Mouse (Mus musculus): Measurements from ENCODE around the gene Narf. TPM values are rescaled to one million over a fixed set of nuclear protein-coding genes. Genes with fewer than 3 reads are reported as not detected.
A peak's percentile ranks its signal among the peaks of the same experiment; 100 is the strongest.

The Narf gene
- 71.0 and 76.1 TPM in 2 replicates for total RNA-seq (2017)

DNA sequence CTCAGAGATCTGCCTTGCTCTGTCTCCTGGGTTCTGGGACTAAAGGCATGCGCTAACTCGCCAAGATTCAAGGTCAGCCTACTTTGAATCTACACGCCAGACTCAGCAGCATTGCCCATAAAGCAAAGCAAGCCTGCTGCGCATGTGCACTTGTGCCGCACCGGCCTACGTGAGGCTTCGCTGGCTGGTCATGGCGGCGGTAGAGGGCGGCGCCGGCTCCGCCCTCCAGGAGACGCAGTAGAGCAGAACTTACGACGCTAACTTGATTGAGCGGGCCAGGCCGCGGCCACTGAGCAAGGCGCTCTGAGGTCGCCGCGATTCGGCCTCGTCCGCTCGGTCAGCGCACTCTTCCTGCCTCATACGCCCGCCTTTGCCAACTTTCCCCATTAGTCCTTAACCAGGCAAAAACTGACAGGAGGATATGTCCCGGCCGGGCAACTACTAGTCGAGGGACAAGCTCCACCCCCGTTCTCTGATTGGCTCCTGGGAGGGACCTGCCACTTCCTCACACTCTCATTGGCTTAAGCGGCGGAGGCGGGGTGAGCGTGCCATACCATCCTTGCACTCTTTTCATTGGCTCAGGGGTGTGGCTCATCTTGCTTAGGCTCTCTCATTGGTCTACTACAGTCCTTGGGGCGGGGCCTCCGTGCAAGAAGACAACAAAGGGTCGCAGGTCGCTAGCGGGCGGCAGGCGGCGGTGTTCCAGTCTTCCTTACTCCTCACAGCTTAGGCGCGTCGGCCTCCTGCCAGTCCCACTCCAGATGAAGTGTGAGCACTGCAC, at the start of gene Narf:
Gene Narf, plus strand, starts transcription at position 690 of the 781 bp plus-strand sequence.
- peak; percentile 95 for ATAC-seq (ENCODE audit: extremely low read depth, insufficient number of reproducible peaks, low FRiP score, poor library complexity, severe bottlenecking)

DNA sequence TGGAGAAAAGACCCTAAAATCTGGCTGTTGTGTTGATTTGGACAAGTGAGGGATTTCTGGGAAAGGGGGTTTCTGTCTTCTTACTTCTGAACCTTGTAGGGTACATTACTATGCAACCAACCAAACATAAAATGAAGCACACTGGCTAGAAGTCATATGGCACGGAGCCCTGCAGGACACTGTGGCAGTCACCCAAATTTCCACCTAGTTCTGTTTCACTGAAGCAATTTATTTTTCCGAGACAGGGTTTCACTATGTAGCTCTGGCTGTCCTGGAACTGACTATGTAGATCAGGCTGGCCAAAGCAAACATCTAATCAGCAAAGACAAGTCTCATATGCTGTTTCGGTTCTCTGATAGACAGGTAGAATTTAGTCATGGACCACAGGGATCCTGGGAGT, 47.4 kb upstream of the Narf start:
- ATAC-seq (ENCODE audit: extremely low read depth, insufficient number of reproducible peaks, low FRiP score, poor library complexity, severe bottlenecking), result no peak

DNA sequence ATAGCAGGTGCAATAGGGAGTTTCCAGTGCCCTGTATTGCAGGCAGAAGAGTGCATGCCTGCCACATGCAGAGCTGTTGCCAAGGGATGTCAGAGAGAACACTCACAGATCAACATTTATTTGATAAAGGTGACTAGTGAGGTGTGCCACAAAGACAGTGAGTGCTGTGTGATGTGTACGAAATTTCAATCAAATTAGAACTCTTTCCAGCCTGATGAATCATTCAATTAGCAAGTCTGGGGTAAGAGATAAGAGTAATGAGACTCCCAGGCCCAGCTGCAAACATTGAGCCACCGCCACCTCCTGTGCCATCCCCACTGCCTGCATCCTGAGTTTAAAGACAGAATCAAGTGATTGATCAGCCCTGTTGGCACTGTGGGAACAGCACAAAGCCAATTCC, 44.3 kb upstream of the Narf start:
- ATAC-seq (ENCODE audit: extremely low read depth, insufficient number of reproducible peaks, low FRiP score, poor library complexity, severe bottlenecking), result no peak

DNA sequence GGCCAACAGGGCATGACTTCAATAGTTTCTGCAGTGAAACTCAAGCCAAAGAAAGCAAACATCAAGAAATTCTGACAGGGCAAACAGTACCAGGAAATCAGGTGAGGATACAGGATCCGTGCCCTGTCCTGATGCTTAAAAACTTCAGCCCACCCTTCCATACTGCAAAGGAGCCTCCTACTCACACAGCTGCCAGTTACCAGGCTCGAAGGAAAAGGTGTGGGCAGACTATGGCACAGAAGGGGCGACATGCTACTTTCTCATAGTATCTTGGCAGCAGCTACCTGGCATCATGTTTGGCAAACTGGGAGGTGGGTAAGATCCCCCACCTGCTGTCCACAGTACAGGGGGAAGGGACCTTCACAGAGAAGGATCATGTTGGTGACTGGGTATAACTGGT, 43.6 kb upstream of the Narf start:
- ATAC-seq (ENCODE audit: extremely low read depth, insufficient number of reproducible peaks, low FRiP score, poor library complexity, severe bottlenecking), result no peak

DNA sequence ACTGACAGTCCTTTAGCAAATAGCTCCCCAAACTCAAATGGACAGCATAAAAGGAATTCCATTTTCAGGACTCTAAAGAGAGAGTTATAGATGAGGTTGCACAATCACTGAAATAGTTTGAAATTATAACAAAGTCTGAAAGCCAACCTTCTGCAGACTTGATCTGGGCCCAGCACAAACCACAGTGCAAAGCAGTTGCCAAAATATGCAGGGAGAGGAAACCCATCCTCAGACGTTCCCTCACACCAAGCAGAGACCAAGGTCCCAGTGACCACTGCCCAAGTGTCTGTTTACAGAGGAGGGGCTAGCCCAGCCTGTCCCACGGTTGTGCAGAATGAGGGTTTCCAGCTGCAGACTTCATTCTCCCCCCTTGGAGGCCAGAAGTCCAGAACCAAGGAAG, 38.4 kb upstream of the Narf start:
- ATAC-seq (ENCODE audit: extremely low read depth, insufficient number of reproducible peaks, low FRiP score, poor library complexity, severe bottlenecking), result no peak

DNA sequence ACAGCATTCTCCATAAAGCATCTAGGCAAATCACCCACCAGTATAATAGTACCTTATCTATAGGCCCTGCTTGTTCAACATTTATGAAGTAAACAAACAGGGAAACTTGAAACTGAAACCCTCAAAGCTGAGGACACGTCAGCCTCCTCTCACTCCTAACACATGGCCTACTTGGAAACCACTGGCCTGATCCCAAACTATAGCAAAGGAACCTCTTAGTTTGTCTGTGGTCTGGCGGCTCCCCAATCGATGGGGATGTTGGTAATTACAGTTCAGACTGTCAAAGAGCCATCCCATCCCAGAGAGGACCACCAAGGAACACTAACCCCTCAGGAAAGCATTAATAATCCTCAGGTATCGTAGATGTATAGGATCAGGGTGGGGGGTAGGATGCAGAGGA, 37.2 kb upstream of the Narf start:
- ATAC-seq (ENCODE audit: extremely low read depth, insufficient number of reproducible peaks, low FRiP score, poor library complexity, severe bottlenecking), result no peak

DNA sequence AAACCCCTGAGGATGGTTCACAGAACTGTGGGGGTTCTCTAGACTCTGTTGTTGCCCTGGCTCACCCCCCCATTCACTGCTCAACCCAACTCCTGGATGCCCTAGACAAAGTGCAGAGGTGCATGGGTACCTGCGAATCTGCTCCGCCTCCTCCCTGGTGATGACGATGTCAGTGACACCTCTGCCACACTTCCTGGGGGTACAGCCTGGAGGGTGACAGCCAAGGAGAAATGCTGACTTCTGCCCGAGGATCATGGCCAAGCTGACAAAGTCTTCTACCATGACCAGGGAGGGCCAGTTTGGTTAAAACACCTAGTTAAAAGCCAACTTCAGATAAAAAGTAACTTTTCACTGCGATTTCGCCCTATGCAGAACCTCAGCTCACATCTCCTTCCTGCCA, 36.3 kb upstream of the Narf start:
- ATAC-seq (ENCODE audit: extremely low read depth, insufficient number of reproducible peaks, low FRiP score, poor library complexity, severe bottlenecking), result no peak

DNA sequence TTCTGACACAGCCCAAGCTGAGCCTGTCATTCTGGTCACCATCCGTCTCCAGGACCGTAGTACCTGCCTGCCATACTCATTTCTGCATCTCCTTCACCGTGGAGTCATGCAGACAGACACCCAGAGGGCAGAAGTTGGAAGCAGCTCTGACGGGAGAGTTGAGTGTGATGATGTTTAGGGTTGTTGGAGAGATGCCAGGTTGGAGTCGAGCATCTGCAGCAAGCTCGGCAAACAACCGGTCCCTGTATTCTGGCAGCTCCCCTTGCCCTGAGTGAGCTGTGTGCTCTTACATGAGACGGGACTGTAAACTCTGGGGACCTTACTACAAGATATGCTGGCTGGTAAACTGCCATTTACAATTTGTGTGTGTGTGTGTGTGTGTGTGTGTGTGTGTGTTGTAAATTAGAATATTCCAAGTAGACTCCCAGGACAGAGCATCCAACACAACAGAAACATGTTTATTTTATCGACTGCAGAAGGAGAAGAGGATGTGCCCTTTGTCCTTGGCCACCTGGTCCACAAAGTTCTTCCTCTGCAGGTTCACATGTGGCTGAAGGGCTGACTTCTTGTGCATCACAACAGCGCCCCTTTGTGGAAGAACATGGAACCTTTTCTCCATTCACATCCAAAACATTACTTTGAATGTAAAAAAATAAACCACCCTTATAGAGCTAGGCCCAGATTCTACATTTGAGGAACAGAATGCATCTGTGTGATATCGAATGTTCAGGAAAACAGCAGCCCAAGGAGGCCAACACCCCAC, 35.4 kb upstream of the Narf start:
- ATAC-seq (ENCODE audit: extremely low read depth, insufficient number of reproducible peaks, low FRiP score, poor library complexity, severe bottlenecking), result no peak

DNA sequence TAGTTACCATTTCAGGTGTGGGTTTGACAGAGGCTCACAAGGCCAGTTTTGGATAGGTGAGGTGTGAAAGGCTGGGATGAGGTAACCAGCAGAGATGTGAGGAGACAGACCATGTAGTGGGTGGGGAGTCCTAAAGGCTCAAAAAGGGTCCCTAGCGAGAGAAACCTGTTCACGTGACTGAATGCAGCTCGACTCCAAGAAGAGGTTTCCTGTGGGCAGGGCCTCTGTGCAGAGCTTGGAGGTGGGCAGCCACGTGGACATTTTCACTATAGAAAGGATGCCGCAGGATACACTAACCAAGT, 33.2 kb upstream of the Narf start:
- ATAC-seq (ENCODE audit: extremely low read depth, insufficient number of reproducible peaks, low FRiP score, poor library complexity, severe bottlenecking), result no peak

DNA sequence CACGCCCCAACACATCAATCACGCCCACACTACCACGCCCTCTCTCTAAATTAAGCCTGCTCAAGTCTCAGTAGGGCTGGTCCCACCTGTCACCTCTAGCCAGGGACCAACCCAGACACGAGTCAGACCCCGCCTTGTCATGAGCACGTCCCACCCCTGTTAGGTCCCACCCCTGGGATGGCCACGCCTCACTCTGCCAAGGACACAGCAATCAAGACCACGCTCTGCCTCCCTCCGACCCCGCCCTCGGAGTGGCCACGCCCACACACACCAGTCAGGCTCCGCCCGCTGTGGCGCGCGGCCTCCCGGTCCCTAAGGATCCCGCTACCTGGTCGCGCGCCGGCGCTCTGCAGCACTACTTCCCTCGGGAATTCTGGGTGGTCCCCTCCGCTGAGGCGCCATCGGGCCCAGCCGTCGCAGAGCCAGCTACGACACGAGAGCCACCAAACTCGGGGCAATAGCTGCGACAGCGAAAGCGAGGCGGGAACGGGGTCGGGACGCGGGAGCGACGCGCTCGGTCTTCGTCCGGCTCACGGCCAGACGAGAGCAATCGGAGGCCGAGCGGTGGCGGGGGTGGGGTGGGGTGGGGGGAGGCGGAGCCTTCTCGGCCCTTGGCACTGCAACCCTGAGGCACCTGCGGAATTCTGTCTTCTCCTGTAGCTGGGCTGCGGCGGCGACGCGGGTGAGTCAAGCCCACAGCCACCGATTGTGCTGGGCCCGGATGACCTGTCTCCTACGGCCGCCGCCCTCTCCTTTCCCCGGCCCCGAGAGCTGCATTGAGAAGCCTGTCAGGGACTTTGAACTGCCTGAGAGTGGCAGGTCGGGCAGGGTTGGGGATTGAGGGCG, 32.7 kb upstream of the Narf start, which contains the start of the genes Hexdc and Ogfod3:
Gene Hexdc, plus strand, starts transcription at position 273 of the 846 bp plus-strand sequence.
Gene Ogfod3, minus strand, starts transcription at position 551 of the 846 bp plus-strand sequence.
- peak; percentile 93 for ATAC-seq (ENCODE audit: extremely low read depth, insufficient number of reproducible peaks, low FRiP score, poor library complexity, severe bottlenecking)

DNA sequence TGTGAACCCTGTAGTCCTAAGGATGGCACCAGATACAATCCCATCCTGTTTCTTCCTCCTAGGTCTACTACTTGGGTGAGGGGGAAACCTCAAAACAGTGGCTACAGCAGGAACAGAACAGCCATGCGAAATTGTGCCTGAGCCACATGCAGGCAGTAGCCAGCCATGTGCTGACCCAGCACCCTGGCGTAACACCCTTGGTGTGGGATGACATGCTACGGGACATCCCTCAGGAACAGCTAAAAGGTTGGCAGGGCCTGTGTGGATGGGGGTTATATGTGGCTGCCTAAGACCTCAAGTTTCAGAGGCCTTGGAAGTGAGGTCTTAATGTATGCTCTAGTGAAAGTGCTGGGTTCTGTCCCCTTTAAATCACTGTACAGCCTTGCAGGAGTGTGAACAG, 20.2 kb upstream of the Narf start:
- no peak for ATAC-seq (ENCODE audit: extremely low read depth, insufficient number of reproducible peaks, low FRiP score, poor library complexity, severe bottlenecking)

DNA sequence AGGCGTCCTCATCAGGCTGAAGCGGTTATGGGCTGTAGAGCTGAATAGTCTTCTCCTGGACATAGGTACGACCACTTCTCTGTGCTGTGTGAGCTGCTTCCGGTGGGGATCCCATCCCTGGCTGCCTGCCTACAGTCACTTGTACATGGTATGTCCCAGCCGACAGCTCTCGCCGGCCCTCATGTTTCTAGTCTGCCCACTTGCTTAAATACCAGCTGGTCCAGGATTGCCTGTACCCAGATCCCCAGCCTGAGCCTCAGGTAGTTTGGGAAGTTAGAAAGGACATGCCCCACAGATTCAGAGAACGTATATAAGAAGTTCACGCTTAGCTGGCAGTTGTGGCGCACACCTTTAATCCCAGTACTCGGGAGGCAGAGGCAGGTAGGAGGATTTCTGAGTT, 17.3 kb upstream of the Narf start:
- no peak for ATAC-seq (ENCODE audit: extremely low read depth, insufficient number of reproducible peaks, low FRiP score, poor library complexity, severe bottlenecking)

DNA sequence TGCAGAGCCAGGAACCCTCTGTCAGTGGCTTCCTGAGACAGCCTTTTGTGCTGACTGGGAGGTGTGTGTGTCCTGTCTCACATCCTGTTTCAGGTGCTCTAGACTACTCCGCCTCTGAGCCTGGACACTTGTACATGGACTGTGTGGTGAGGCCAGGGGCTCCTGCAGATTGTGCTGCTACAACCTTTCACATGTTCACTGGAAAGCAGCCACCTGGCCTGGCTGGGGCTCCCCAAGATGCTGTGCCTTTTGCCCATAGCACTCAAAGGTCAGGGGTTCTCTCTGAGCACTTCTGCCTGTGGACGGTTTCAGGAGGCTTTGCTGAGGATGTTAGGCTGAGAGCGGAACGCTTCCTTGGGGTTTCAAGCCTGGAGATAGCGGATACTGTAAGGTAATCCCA, 16.3 kb upstream of the Narf start:
- ATAC-seq (ENCODE audit: extremely low read depth, insufficient number of reproducible peaks, low FRiP score, poor library complexity, severe bottlenecking), result no peak

DNA sequence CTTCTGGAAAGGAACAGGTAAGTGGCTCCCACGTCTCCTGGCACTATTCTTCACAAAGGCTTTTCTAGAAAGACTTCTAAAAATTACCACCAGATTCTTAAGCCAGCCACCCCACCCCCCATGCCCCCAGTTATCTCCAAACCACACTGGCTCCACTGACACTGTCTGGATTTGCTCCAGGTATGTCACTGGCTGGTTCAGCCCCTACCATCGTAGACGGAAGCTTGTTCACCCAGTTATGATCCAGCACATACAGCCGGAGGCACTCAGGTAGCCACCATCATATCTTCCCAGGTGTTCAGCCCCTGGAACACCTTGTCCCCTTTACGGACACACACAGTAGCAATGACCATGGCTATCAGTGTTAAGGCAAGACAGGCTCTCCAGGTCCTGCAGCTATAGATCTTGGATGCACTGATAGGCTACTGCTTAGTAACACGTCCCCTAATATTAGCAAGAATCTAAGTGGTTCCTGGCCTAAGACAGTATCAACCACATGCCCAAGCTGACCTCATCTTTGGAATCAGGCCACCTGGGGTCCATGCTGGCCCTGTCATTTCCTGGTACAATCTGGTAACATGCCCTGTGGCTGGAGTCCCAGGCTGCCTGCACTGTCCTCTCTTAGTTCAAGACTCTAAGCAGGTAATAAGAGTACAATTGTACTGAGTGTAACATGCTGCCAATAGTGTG, 15.6 kb upstream of the Narf start:
- ATAC-seq (ENCODE audit: extremely low read depth, insufficient number of reproducible peaks, low FRiP score, poor library complexity, severe bottlenecking), result no peak

DNA sequence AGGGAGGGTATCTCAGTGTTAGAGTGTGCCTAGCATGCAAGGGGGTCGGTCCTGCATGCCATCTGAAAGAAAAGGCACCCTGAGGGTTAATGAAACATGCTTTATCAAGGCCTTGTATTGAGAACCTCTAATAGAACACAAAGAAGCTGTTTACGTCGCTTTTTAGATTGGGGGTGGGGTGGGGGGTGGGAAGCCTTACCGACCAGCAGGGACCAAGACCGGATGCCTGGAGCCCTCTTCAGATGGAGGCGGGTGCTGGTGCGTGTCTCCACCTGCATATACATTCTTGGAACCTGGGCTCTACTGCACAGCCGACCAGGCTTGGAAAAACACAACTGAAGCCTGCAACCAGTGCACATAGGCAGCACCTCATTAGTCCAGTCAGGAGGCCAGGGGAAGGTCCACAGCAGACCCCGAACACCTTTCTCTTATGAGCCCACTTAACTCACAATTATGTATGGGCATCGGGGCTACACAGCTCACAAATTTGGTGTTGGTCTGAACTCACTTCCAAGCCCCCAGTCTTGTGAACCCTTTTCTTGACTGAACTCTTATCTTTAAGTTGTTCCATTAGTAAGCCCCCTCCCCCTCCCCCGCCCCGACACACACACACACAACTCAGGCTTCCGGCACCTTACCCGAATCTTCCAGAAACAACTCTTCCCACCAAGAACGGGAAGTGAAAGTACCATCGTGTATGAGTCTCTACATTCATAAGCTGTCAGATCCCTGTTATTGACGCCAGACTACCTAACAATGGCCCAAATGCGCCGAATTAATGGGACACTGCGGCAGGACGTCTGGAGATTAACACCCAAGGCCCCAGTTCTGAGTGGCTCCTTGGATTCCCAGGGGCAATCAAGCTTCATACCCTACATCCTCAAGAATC, 8.7 kb upstream of the Narf start:
- peak; percentile 39 for ATAC-seq (ENCODE audit: extremely low read depth, insufficient number of reproducible peaks, low FRiP score, poor library complexity, severe bottlenecking)

DNA sequence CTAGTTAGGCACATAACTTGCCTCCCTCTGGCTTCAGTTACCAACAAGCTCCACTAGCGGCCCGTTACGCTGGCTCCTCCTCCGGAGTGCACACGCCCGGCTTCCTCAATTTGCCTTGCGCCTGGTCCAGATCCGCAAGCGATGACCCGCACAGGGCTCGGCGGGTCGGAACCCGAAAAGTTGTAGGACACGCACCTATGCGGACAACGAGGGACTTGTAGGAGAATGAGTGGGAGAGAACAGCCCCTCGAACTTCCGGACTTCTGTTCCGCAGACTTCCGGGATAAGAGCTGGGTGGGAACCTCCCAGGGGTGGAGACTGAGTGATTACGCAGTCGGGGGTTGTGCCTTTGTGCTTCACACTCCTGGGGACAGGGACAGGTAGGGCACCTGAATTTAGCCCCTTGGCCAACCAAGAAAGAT, 8.0 kb upstream of the Narf start, which contains the start of gene Cybc1:
Gene Cybc1, minus strand, starts transcription at position 305 of the 422 bp plus-strand sequence.
- peak; percentile 80 for ATAC-seq (ENCODE audit: extremely low read depth, insufficient number of reproducible peaks, low FRiP score, poor library complexity, severe bottlenecking)

DNA sequence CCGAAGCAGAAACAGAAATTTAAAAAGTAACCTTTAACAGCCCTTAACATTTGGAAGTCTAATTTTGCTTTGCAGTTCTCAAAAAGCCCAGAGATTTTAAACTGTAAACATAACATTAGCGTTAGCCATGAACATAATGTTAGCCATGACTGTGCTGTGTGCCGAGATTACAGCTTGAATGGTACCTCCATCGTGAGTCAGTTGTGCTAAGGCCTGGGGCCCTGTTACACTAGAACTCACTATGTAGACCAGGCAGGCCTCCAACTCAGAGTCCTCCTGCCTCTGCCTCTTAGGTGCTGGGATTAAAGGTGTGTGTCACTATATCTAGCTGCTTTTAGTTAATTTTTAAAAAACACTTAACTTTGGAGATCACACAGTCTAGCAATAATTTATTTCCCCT, 5.9 kb upstream of the Narf start:
- ATAC-seq (ENCODE audit: extremely low read depth, insufficient number of reproducible peaks, low FRiP score, poor library complexity, severe bottlenecking), result no peak

Data from neutrophil, adult 5-6 weeks (primary cell).